Mouse (Mus musculus) T-helper 1 cell (primary cell): Measurements from ENCODE around the gene Lmod2.

ENCODE experiments used
- in situ Hi-C: fragments of 300-600 bp; cut with MboI, MseI; formaldehyde crosslinking; loops from one replicate; pipeline ENCODE4 v1.15.1; 2025; ENCODE audit warnings: high pct_unique_total_duplicates

Gene Lmod2

DNA sequence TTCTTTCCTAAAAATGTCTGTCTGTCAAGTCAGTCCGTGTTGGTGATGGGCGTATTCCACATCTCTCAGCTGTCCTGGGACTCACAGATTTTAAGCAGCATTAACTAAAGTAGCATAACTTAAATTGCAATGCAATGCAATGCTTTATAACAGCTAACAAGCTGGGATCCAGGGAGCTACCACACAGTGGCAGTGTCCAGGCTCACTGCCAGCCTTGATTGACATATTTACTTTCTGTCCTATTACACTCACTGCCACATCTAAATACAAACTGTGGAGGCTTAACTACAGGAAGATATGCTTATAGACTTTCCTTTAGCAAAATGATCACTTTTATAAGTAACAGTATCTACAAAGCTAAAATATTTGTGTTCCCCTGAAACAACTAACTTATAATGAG, 38.3 kb downstream of the Lmod2 start:
- in situ Hi-C loops = no loop called here

DNA sequence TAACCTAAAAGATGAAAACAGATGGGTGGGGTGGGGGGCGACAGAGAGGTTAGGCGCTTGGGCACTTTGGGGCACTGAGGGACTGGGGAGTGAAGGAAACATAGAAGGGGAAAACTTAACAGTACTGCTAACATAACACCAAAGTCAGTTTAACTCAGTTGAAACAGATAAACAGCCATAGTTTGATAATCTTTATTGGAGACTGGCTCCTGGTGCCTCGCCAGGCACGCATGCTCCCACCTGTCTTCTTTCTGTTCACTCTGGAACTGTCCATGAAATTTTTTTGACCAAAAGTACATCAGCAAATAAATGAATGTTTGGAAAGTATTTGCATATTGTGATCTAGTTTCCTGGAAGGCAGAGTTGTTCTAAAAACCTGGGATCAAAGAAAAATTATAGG, 43.7 kb downstream of the Lmod2 start:
- in situ Hi-C loops = no loop called here

DNA sequence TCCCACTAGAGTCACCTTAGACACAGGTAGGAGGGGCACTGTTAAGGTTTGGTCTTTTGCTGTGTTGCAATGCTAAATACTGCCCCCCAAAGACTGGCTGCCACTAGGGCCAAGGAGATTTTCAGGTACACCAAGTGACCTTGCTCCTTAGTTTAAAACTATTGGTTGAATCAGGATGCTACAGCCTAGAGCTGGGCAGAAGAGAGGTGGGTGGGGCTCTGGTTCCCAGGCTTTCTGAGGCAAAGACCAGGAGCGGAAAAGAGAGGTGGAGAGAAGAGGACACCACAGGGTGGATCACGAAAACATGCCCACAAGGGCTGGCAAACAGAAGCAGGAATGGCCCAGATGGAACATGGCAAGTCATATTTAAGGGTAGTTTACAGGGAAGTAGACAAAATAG, 44.6 kb downstream of the Lmod2 start:
- in situ Hi-C loops = no loop called here

DNA sequence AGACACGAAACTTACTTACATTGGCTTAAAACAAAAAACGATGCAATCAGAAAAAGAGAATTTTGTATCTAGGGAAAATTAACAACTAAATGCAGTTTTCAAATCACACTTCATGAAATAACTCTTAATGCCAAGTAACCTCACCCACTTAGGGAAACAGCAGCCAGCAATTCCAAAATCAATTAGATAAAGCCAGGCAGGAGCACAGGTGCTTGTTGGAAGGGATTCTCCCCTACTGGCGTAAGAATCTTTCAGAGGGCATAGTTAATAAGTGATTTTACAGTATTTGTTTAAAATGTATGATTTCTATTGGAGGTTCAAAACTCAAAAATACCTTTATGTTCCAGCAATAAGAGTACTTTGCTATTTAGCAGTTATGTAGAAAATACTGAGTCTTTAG, 45.4 kb downstream of the Lmod2 start:
- in situ Hi-C loops = no loop called here

DNA sequence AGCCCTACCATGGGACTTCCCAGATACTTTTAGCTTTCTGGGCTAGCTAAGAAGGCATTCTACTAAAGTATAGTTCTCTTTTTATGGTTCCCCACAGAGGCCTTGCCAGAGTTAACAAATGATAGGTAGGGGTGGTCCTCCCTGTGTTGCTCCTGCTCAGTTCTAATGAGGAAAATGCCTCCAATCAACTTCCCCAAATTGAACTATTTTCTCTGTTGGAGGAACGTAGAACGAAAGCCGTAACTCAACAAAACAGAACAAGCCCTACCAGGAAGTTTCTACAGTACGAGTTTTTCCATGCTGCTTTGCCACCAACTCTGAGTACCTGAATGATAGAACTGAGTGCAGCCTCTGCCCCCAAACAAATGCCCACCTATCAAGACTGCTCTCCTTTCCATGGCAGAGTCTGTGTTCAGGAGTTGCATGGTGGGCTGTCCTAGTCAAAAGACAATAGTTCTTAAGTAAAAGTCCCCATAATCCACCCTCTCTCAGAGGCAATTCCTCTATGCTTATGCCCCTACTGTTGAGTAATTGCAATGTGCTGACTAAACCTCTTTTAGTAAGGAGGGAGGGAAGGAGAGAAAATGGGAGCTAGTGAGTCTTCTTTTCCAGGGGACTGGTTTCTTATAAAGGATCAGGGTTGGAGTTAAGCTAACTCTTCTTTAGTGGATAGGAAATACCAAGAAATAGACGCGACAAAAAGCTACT, 47.9 kb downstream of the Lmod2 start:
- in situ Hi-C loops = no loop called here

DNA sequence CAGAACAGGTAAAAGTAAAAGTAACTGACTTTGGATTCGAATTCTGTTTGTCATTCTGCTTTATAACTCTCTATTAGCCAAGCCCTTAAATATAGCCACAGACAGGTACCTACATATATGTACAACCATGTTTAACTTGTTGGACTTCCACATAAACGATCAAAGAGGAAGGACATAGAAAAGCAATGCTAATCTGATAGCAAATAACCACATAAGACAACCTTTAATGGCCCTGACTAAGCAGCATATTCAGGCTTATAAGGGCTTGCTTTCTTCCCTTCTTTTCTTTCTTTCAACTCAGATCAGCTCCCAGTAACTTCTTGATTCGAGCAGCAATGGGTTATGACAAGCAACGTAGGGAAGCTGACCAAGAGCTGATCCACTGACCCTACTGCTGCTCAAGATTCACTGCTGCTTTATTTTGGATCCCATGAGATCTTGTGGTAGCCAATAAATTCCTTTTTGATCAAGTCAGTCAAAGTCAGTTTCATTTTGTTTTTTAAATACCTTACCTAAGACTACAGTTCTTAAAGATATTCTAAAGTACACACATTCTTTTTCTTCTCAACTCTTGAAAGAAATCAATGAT, 49.6 kb downstream of the Lmod2 start:
- in situ Hi-C loops = no loop called here

DNA sequence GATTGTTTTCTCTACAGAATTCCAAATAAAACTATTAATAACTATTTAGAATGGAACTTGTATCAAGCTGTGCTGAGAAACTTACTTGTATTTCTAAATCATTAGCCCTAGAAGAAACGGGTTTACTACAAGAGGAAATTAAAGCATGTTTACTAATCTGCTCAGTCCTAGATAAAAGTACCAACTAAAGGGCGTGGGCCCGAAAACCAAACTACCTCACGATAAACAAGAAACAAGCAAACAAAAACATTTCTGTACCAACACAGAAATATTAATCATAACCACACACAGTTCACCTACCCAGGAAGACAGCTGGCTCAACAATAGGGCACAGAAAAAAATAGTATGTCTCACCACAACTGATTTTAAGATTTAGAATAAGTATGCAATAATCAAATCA, 50.8 kb downstream of the Lmod2 start:
- in situ Hi-C loops = no loop called here

DNA sequence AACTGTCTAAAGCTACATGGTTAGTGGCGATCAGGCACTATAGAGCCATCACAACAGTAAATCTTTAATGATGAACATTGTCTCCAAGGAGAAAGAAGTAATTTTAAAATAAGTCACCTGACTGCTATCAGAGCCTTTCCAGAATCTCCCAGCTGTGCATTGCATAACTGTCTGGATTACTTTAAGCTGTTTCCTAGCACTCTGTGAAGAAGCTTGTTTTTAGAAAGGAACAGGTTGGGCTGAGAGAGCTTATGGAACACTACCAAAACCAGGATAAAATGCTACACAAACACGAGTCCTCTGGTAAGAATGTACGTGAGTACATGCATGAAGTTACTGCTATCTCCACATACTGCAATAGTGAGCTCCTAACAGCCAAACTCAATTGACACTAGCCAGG, 53.2 kb downstream of the Lmod2 start:
- in situ Hi-C loops = loop anchor here (25.0 kb wide), 1 partner anchor 1162 kb away; the partner anchor contains the start of gene Pot1a

DNA sequence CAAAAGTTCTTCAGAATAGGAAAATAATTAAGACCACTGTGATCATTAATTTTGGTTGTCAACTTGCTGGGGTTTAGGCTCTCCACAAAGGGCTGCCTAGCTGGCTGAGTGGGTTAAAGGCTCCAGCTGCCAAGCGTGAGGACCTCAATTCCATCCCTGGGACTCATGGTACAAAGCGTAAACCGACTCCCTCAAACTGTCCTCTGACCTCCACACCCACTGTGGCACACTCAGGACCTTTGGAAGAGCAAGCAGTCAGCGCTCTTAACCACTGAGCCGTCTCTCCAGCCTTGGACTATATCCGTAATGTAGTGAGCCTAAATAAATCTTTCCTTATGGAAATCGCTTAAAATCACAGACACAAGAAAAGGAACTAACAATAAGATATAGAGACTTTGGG, 54.0 kb downstream of the Lmod2 start:
- in situ Hi-C loops = loop anchor here (25.0 kb wide), 1 partner anchor 1161 kb away; the partner anchor contains the start of gene Pot1a
